Mouse (Mus musculus) gastrocnemius, adult 2 months (tissue): Measurements from ENCODE around the gene Inpp4a. TPM values are rescaled to one million over a fixed set of nuclear protein-coding genes. Genes with fewer than 3 reads are reported as not detected.

Experiments
- DNase-seq: peaks from one replicate; pipeline ENCODE4 v3.0.0; 2022
- H3K27ac ChIP-seq: fragments of 200-600 bp; 2 replicates; pipeline ENCODE4 v1.8.1; 2022; ENCODE audit warnings: mild to moderate bottlenecking
- H3K4me3 ChIP-seq: fragments of 200-600 bp; 2 replicates; pipeline ENCODE4 v1.8.1; 2022; ENCODE audit warnings: mild to moderate bottlenecking, moderate library complexity
- CTCF ChIP-seq: fragments of 200-600 bp; IDR thresholded peaks from 2 replicates; pipeline ENCODE4 v1.8.1; 2022; ENCODE audit warnings: antibody characterized with exemption, mild to moderate bottlenecking, moderate library complexity
- intact Hi-C: fragments of 180-260 bp; cut with DNase I; formaldehyde crosslinking; loops from one replicate; pipeline ENCODE4 v1.15.1; 2025
- total RNA-seq, 2 experiments: library from RNA; stranded (reverse); gene quantifications; 2 replicates each; pipeline ENCODE4 v1.2.3; 2021

The Inpp4a gene
- total RNA-seq, 2 experiments from 2014 or later: 18.0 to 19.5 TPM

- intact Hi-C loops: no loop called here
- no peak for DNase-seq
- no peak overlapping the region for H3K27ac ChIP-seq
- no peak overlapping the region for H3K4me3 ChIP-seq
- no peak for TF ChIP-seq CTCF
These were observed 77.1 kb downstream of the Inpp4a start for GRCm38 (mm10) chr1:37376751-37377150.

DNA sequence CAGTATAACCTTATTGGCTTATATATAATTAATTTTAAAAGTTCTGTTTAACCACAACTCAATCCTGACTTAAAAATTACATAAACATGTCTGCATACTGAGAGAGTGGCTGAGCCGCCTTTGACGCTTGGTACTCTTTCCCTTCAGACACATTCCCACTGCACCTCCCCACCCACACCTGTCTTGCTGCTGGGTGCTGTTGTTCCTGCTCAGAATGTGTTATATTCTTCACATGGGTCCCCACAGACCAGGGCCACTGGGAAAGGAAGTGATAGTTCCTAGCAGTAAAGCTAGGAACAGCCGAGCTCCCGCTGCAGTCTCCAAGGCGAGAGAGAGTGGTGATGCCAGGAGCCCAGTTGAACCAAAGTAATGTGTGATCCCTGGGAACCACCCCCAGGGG lies 78.4 kb downstream of the Inpp4a start:
- intact Hi-C loops: no loop called here
- Histone ChIP-seq H3K4me3 (no peak overlapping the region), H3K27ac (no peak overlapping the region)
- DNase-seq: no peak
- TF ChIP-seq CTCF: no peak

DNA sequence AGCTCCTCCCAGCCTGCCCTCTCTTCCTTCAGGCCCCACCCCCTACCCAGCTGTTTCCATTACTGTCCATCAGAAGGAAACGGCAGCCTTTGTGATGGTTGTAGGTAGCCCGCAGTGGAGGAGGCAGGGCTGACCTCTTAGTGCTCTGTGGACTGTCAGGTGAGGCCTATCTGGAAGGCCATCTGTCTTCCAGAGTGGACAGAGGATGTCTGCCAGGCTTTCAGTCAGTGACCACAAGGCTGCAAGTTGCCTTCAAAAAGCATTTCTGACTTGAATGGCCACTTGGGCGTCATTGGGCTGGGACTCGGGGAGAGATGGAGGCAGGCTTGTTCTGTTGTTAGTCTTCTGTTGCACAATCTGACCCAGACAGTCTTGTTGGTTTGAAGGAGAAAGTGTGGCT lies 79.9 kb downstream of the Inpp4a start:
- intact Hi-C loops: no loop called here
- Histone ChIP-seq H3K4me3 (no peak overlapping the region), H3K27ac (no peak overlapping the region)
- DNase-seq: no peak
- no peak for TF ChIP-seq CTCF

DNA sequence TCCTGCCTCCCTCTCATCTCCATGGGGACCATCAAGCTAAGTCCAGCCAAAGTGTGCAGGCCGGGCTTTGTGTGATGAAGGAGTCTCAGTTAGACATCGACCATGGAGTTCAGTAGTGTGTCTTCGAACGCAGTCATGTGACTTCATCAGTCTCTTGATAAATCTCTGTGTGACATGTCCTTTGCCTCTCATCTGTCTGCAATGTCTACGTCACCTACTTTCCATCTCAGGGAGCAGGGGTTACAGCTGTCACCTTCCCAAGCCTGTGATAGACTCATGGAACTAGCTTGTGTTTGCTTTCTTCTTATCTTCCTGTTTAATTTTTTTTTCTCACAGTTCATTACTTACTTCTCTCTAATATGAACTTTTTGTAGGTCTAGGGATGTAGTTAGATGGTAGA lies 81.2 kb downstream of the Inpp4a start:
- intact Hi-C loops: no loop called here
- no peak for TF ChIP-seq CTCF
- DNase-seq: no peak
- Histone ChIP-seq H3K27ac (no peak overlapping the region), H3K4me3 (no peak overlapping the region)

DNA sequence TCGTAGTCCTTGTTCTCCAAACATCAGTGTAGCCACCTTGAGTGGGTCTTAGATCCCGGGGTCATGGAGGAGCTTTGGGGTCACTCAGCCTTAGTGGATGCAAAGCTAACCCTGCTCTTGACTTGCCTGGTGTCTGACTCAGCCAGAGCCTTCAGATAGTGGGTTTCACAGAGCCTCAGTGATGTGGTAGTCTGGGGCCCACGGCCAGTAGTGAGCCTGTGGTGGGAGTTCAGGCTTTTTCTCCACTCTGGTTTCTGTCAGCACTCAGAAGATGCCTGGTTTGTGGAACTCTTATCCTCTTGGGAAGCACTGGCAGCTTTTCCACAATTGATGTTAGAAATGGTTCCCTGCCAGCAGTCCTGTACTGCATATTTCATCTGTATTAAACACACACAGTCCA lies 84.6 kb downstream of the Inpp4a start:
- TF ChIP-seq CTCF: no peak
- no peak overlapping the region for H3K27ac ChIP-seq
- intact Hi-C loops: no loop called here
- peak; percentile 3 for DNase-seq
- no peak overlapping the region for H3K4me3 ChIP-seq

DNA sequence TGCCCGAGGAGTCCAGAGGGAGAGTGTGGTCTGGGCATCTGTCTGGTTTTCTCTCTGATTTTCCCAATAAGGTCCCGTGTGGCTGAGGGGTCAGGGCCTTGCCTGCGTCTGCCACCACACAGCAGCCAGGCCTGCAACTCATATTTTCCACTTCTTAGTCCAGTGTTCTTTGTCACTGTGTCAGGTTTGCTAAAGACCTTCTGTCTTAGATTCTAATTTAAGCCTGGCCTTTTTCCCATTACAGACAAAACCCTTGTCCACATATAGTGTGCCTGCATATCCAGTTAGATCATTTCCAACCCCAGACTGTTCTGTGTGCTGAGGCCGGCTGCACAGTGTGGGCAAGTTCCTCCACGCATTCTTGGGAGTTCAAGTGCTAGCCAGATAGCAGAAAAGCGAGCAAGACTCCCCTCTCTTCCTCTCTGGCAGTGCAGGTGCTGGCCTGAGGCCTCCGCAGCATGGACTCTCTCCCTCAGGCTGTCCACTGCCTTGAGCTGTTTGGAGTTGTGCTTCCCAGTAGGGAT lies 86.8 kb downstream of the Inpp4a start:
- TF ChIP-seq CTCF: no peak
- H3K27ac ChIP-seq: peak overlapping the region; percentile 80
- no peak overlapping the region for H3K4me3 ChIP-seq
- intact Hi-C loops: no loop called here
- DNase-seq: no peak

GRCm38 (mm10) chr1:37393174-37393573 lies 93.5 kb downstream of the Inpp4a start:
- no peak for DNase-seq
- Histone ChIP-seq H3K27ac (no peak overlapping the region), H3K4me3 (no peak overlapping the region)
- intact Hi-C loops: no loop called here
- no peak for TF ChIP-seq CTCF

GRCm38 (mm10) chr1:37396481-37396880 lies 96.8 kb downstream of the Inpp4a start:
- intact Hi-C loops: no loop called here
- TF ChIP-seq CTCF: no peak
- no peak overlapping the region for H3K4me3 ChIP-seq
- no peak for DNase-seq
- H3K27ac ChIP-seq: peak overlapping the region; percentile 48

GRCm38 (mm10) chr1:37398961-37399360 lies 99.3 kb downstream of the Inpp4a start:
- DNase-seq: no peak
- intact Hi-C loops: no loop called here
- no peak overlapping the region for H3K27ac ChIP-seq
- TF ChIP-seq CTCF: no peak
- H3K4me3 ChIP-seq: no peak overlapping the region

- no peak for DNase-seq
- TF ChIP-seq CTCF: no peak
- H3K4me3 ChIP-seq: no peak overlapping the region
- H3K27ac ChIP-seq: no peak overlapping the region
- intact Hi-C loops: no loop called here
These were observed 100.1 kb downstream of the Inpp4a start for GRCm38 (mm10) chr1:37399734-37400133.

- intact Hi-C loops: loop anchor here (1.0 kb wide), 1 partner anchor 129 kb away; no protein-coding TSS in a partner anchor
- peak; percentile 73 for DNase-seq
- H3K27ac ChIP-seq: no peak overlapping the region
- peak; percentile 84 for TF ChIP-seq CTCF
- no peak overlapping the region for H3K4me3 ChIP-seq
These were observed 102.0 kb downstream of the Inpp4a start for GRCm38 (mm10) chr1:37401687-37402086.

DNA sequence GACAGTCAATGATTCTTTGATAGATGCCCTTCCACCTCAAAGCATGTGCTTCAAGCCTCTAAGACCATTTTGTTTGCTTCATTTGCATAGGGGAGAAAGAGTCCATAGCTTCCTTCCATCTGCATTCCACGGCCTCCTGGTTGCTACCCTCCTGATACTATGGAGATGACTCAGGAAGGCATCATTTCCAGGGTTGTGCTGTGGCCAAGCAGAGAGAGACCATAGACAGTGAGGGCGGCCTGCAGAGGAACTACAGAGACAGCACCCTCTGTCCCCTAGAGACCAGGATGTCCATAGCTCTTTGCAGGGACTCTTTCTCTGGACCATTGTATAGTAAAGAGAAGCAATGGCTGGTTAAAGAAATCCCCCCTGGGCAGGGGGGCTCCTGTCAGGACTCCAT lies 105.5 kb downstream of the Inpp4a start:
- DNase-seq: no peak
- Histone ChIP-seq H3K4me3 (no peak overlapping the region), H3K27ac (no peak overlapping the region)
- TF ChIP-seq CTCF: no peak
- intact Hi-C loops: no loop called here

DNA sequence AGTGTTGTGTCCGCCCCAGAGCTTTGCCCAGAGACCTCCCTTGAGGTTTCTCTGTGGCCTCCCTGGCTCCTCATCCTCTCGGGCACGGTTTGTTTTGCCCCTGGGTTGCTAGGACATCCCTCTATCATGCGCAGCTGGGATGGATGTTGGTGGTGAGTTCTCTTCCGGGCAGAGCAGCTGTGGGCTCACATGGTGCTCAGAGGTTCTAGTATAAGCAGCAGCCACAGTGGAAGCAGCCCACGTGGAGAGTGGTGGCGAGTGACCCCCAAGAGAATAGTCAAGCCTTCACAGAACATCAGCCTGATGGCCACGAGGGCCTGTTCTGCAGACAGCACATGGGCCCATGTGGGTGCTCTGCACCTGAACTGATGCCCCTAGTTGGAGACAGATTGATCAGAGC lies 107.6 kb downstream of the Inpp4a start:
- intact Hi-C loops: no loop called here
- H3K4me3 ChIP-seq: no peak overlapping the region
- TF ChIP-seq CTCF: no peak
- no peak overlapping the region for H3K27ac ChIP-seq
- no peak for DNase-seq

DNA sequence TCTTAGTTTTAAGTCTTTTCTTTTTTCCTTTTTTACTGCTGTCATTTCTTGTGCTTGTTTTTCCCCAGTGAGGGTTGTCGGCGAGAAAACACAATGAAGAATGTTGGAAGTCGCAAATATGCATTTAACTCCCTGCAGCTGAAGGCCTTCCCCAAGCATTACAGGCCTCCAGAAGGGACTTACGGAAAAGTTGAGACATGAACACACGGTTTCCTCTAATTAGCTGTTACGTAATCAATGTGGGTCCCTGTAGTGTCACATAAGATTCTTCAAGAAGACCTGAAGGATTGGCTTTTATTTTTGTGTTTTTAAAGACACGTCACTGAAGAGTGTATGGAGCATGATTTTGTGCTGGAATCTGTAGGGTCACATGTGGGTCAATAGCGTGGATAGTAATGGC lies 108.4 kb downstream of the Inpp4a start:
- H3K27ac ChIP-seq: no peak overlapping the region
- no peak for DNase-seq
- intact Hi-C loops: no loop called here
- TF ChIP-seq CTCF: no peak
- no peak overlapping the region for H3K4me3 ChIP-seq
